Mouse (Mus musculus): Measurements from ENCODE around the gene Scarb2. TPM values are rescaled to one million over a fixed set of nuclear protein-coding genes. Genes with fewer than 3 reads are reported as not detected.

Scarb2 gene
- polyA plus RNA-seq, 1 experiment = 78.7 TPM

DNA sequence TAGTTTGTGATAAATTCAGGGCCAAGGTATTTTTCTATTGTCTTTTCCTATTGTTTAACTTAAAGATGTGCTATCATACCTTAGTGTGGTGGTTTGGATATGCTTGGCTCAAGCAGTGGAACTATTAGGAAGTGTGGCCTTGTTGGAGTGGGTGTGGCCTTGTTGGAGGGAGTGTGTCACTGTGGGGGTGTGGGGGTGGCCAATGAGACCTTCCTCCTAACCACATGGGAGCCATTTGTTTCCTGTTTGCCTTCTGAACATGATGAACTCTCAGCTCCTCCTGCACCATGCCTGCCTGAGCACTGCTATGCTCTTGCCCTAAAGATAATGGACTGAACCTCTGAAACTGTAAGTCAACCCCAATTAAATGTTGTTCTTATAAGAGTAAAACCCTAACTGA, 4.6 kb upstream of the Scarb2 start:
- no peak for TF ChIP-seq CTCF (IDR thresholded peaks at IDR 0.05; ENCODE audit: insufficient read depth, low read depth, low read length)
- H3K27ac ChIP-seq (ENCODE audit: insufficient read depth, low read depth, low read length) = no peak overlapping the region
- H3K4me1 ChIP-seq (ENCODE audit: control insufficient read depth, insufficient read depth, low read length) = no peaks in the 10 kb centered on the region
- no peak overlapping the region for H3K4me3 ChIP-seq (ENCODE audit: insufficient read depth, low read depth, low read length)

DNA sequence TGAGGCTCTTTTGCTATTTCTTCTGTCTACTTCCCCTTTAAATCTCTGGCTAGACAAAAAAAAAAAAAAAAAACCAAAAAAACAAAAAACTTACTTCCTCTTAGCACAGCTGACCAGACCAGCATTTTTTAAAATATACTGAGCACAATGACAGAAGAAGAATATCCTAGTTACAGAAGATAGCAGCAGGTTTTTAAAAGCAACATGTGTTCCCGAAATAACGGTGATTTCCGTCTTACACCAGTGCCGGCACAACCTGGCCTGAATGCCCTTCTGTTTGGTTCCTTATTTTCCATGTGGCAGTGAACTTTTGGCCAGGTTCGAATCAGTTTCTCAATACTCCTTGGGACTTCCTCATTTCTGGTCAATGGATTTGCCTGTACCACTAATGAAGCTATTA, 2.2 kb upstream of the Scarb2 start:
- TF ChIP-seq CTCF (IDR thresholded peaks at IDR 0.05; ENCODE audit: insufficient read depth, low read depth, low read length) = no peak
- TF ChIP-seq POLR2A (IDR thresholded peaks at IDR 0.05; ENCODE audit: insufficient read depth, low read depth, low read length) = no peak
- Histone ChIP-seq H3K4me1 (ENCODE audit: control insufficient read depth, insufficient read depth, low read length) (0 out of 2 replicates have a peak, but pooled peaks cover 3% of the 10 kb centered on the region), H3K27ac (ENCODE audit: insufficient read depth, low read depth, low read length) (no peak overlapping the region), H3K4me3 (ENCODE audit: insufficient read depth, low read depth, low read length) (no peak overlapping the region)
- WGBS = 86% methylated on average over 5 of the region's 5 CpGs

- Histone ChIP-seq H3K27ac (ENCODE audit: insufficient read depth, low read depth, low read length) (peak overlapping the region; percentile 63; the same call in 1 of the 2 replicates), H3K4me1 (ENCODE audit: control insufficient read depth, insufficient read depth, low read length) (peaks cover 11% of the 10 kb centered on the region), H3K4me3 (ENCODE audit: insufficient read depth, low read depth, low read length) (0 out of 2 replicates have a peak overlapping the region, but pooled peaks have one; percentile 87)
- TF ChIP-seq CTCF (IDR thresholded peaks at IDR 0.05; ENCODE audit: insufficient read depth, low read depth, low read length) = no peak
- TF ChIP-seq POLR2A (IDR thresholded peaks at IDR 0.05; ENCODE audit: insufficient read depth, low read depth, low read length) = no peak
- WGBS = 27% methylated on average over 4 of the region's 4 CpGs
Measured at GRCm38 (mm10) chr5:92506301-92506729, 318 bp downstream of the Scarb2 start.

DNA sequence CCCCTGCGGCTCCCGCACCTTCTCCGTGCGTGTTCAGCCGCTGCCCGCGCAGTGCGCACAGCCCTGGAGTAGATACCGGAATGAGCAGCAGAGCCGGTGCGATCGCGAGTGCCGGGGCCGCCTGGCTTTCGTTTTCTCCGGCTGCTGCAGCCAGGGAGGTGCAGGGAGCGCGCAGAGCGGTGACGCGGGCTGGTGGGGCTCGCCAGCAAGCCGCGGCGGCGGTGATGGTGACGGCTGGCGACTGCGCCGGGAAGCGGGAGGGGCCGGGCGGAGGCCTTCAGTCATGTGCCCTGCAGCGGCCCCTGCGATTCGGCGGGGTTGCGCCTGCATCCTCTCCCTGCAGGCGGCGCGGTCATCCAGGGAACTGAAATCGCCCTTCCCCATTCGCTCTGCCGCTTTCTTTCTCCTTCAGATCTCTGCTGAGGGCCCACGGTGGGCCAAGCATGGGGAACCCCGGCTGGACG, 1.2 kb downstream of the Scarb2 start:
- Histone ChIP-seq H3K4me1 (ENCODE audit: control insufficient read depth, insufficient read depth, low read length) (peaks cover 15% of the 10 kb centered on the region), H3K27ac (ENCODE audit: insufficient read depth, low read depth, low read length) (peak overlapping the region; percentile 86), H3K4me3 (ENCODE audit: insufficient read depth, low read depth, low read length) (peak overlapping the region; percentile 87)
- TF ChIP-seq CTCF (IDR thresholded peaks at IDR 0.05; ENCODE audit: insufficient read depth, low read depth, low read length) (peak; percentile 62), POLR2A (IDR thresholded peaks at IDR 0.05; ENCODE audit: insufficient read depth, low read depth, low read length) (peak; percentile 89; the same call in 1 of the 2 replicates)
- WGBS = under 1% methylated on average over 48 of the region's 48 CpGs

- Histone ChIP-seq H3K27ac (ENCODE audit: insufficient read depth, low read depth, low read length) (peak overlapping the region; percentile 86), H3K4me3 (ENCODE audit: insufficient read depth, low read depth, low read length) (peak overlapping the region; percentile 87), H3K4me1 (ENCODE audit: control insufficient read depth, insufficient read depth, low read length) (peaks cover 17% of the 10 kb centered on the region)
- TF ChIP-seq CTCF (IDR thresholded peaks at IDR 0.05; ENCODE audit: insufficient read depth, low read depth, low read length) (no peak), POLR2A (IDR thresholded peaks at IDR 0.05; ENCODE audit: insufficient read depth, low read depth, low read length) (no peak)
- WGBS = 0% methylated on average over 35 of the region's 35 CpGs
Measured at GRCm38 (mm10) chr5:92504676-92505400, 1.8 kb downstream of the Scarb2 start.

GRCm38 (mm10) chr5:92503856-92504618, 2.6 kb downstream of the Scarb2 start:
- WGBS = 11% methylated on average over 7 of the region's 7 CpGs
- Histone ChIP-seq H3K4me3 (ENCODE audit: insufficient read depth, low read depth, low read length) (peak overlapping the region; percentile 87), H3K27ac (ENCODE audit: insufficient read depth, low read depth, low read length) (peak overlapping the region; percentile 86), H3K4me1 (ENCODE audit: control insufficient read depth, insufficient read depth, low read length) (peaks cover 18% of the 10 kb centered on the region)
- TF ChIP-seq POLR2A (IDR thresholded peaks at IDR 0.05; ENCODE audit: insufficient read depth, low read depth, low read length) (no peak), CTCF (IDR thresholded peaks at IDR 0.05; ENCODE audit: insufficient read depth, low read depth, low read length) (no peak)

- Histone ChIP-seq H3K4me3 (ENCODE audit: insufficient read depth, low read depth, low read length) (no peak overlapping the region; the same call in 1 of the 2 replicates), H3K27ac (ENCODE audit: insufficient read depth, low read depth, low read length) (no peak overlapping the region), H3K4me1 (ENCODE audit: control insufficient read depth, insufficient read depth, low read length) (peaks cover 18% of the 10 kb centered on the region)
- WGBS = 38% methylated on average over 9 of the region's 9 CpGs
- TF ChIP-seq CTCF (IDR thresholded peaks at IDR 0.05; ENCODE audit: insufficient read depth, low read depth, low read length) = no peak
- no peak for TF ChIP-seq POLR2A (IDR thresholded peaks at IDR 0.05; ENCODE audit: insufficient read depth, low read depth, low read length)
Measured at GRCm38 (mm10) chr5:92503356-92503847, 3.2 kb downstream of the Scarb2 start.

DNA sequence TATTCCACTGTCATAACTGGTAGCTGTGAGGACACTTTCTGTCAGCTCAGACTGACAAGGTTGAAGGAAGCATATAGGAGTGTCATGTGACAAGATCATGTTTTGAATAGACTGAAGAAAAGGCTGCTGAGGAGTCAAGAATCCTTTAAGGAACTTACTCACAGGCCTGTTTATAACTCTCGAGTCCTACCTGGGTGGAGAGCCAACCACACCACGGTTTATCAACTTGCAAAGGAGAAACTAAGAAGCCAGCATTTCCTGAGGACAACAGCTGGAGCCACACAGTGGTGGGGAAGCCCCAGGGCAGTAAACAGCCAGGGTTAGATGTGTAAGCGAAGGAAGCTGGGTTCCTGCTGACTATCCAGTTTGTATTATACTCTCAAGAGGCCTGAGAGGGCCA, 7.3 kb downstream of the Scarb2 start:
- 0 out of 2 replicates have a peak overlapping the region, but pooled peaks have one; percentile 8 for H3K27ac ChIP-seq (ENCODE audit: insufficient read depth, low read depth, low read length)
- H3K4me1 ChIP-seq (ENCODE audit: control insufficient read depth, insufficient read depth, low read length) = peaks cover 20% of the 10 kb centered on the region
- WGBS = 79% methylated on average over 3 of the region's 3 CpGs
- H3K4me3 ChIP-seq (ENCODE audit: insufficient read depth, low read depth, low read length) = no peak overlapping the region
- TF ChIP-seq POLR2A (IDR thresholded peaks at IDR 0.05; ENCODE audit: insufficient read depth, low read depth, low read length) (no peak), CTCF (IDR thresholded peaks at IDR 0.05; ENCODE audit: insufficient read depth, low read depth, low read length) (no peak)

GRCm38 (mm10) chr5:92498661-92499060, 8.0 kb downstream of the Scarb2 start:
- Histone ChIP-seq H3K4me3 (ENCODE audit: insufficient read depth, low read depth, low read length) (no peak overlapping the region), H3K27ac (ENCODE audit: insufficient read depth, low read depth, low read length) (0 out of 2 replicates have a peak overlapping the region, but pooled peaks have one; percentile 8), H3K4me1 (ENCODE audit: control insufficient read depth, insufficient read depth, low read length) (peaks cover 20% of the 10 kb centered on the region)
- no peak for TF ChIP-seq CTCF (IDR thresholded peaks at IDR 0.05; ENCODE audit: insufficient read depth, low read depth, low read length)
- WGBS = 34% methylated on average over 5 of the region's 5 CpGs

All from olfactory bulb, adult 2 months (tissue).